Mouse (Mus musculus): ENCODE results near the gene Omt2b.
"Not testable (repeated sequence)": the region's sequence is repeated elsewhere in the genome, so short reads cannot be mapped to it uniquely, and the experiment has no call there.

- TF ChIP-seq CTCF, POLR2A (IDR thresholded peaks at IDR 0.05; ENCODE audit: insufficient read depth, low read depth, low read length): not testable (repeated sequence)
These were observed 22.6 kb downstream of the Omt2b start for GRCm38 (mm10) chr9:78350007-78350406.

All from olfactory bulb, adult 2 months (tissue).